Mouse (Mus musculus) adrenal gland, postnatal 10 days (tissue): Measurements from ENCODE around the gene Tppp2. TPM values are rescaled to one million over a fixed set of nuclear protein-coding genes. Genes with fewer than 3 reads are reported as not detected.

Source experiments
- DNase-seq: peaks from one replicate; pipeline ENCODE4 v3.0.0; 2021; ENCODE audit warnings: mixed read lengths
- total RNA-seq, 2 experiments: library from RNA; stranded (reverse); gene quantifications; 2 replicates each; pipeline ENCODE4 v1.2.3; 2021

Gene Tppp2
- total RNA-seq, 2 experiments from 2014 or later = not detected

GRCm38 (mm10) chr14:51960316-51960715, 42.1 kb downstream of the Tppp2 start:
- DNase-seq = no peak

- no peak for DNase-seq
These were observed 49.2 kb downstream of the Tppp2 start for GRCm38 (mm10) chr14:51967400-51967799.

Other genes with a start within 250 kb of the Tppp2 start
- gene Gm17079, start 223.0 kb upstream of the Tppp2 start, total RNA-seq = not detected
- not detected for gene Gm5800, start 201.2 kb upstream of the Tppp2 start, total RNA-seq
- gene Ang4, start 144.8 kb upstream of the Tppp2 start, total RNA-seq = not detected
- gene AY358078, start 118.4 kb upstream of the Tppp2 start, total RNA-seq = not detected
- gene Ear6, start 64.7 kb upstream of the Tppp2 start, total RNA-seq = 1 to 10 TPM in 1 of 2 experiments, not detected in 1; 1.5 TPM
- 10 to 100 TPM; 29.5 to 34.7 TPM for gene Mettl17, start 33.6 kb upstream of the Tppp2 start, total RNA-seq
- under 1 TPM; 0.24 to 0.97 TPM for gene Slc39a2, start 25.5 kb upstream of the Tppp2 start, total RNA-seq
- gene Ndrg2, start 4.3 kb upstream of the Tppp2 start, total RNA-seq = 100 to 1,000 TPM; 337 to 338 TPM
- not detected for gene Rnase13, start 4.3 kb downstream of the Tppp2 start, total RNA-seq
- gene Arhgef40, start 66.3 kb downstream of the Tppp2 start, total RNA-seq = 10 to 100 TPM; 60.8 to 78.7 TPM
- 1 to 10 TPM; 4.8 to 7.0 TPM for gene Tmem253, start 97.2 kb downstream of the Tppp2 start, total RNA-seq
- 10 to 100 TPM; 54.6 to 59.2 TPM for gene Zfp219, start 102.3 kb downstream of the Tppp2 start, total RNA-seq
- gene Olfr221, start 124.0 kb downstream of the Tppp2 start, total RNA-seq = not detected
- gene Hnrnpc, start 185.6 kb downstream of the Tppp2 start, total RNA-seq = 100 to 1,000 TPM; 186 TPM
- gene Rpgrip1, start 192.3 kb downstream of the Tppp2 start, total RNA-seq = 1 to 10 TPM in 1 of 2 experiments, under 1 TPM in 1; 0.42 to 1.3 TPM